Mouse (Mus musculus): ENCODE data around the gene Zkscan8. TPM values are rescaled to one million over a fixed set of nuclear protein-coding genes. Genes with fewer than 3 reads are reported as not detected.
"Not testable (repeated sequence)": the region's sequence is repeated elsewhere in the genome, so short reads cannot be mapped to it uniquely, and the experiment has no call there.

Gene Zkscan8
- 5.6 and 5.8 TPM in 2 replicates for polyA plus RNA-seq (2012; ENCODE audit: insufficient read depth, insufficient read length, missing spikeins)

DNA sequence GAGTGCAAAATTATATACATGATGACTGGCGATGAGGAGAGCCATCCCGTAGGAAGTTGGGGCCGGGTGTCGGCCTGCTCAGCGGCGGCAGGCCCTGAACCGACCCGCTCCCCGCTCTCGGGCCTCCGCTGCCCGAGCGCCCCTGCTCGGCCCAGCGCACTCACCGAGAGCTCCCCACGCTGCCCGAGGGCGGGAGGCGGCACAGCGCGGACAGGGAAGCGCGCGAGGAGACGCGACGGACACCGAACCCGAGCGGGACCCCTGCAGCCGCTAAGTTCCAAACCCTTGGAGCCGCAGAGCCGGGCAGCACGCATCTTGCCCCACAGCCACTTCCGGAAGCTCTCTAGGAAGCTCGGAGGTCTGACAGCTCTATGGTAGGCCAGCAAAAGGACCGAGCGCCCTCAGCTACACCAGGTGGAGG, at the start of gene Zkscan8:
Zkscan8 (minus strand) TSS at position 340 of the 421 bp plus-strand sequence.
- TF ChIP-seq POLR2A (IDR thresholded peaks at IDR 0.05; ENCODE audit: borderline replicate concordance, low read depth, low read length) (no peak), CTCF (IDR thresholded peaks at IDR 0.05; ENCODE audit: low read depth, low read length) (no peak)
- H3K4me1 ChIP-seq (ENCODE audit: control insufficient read depth, insufficient read depth, low read length): peaks cover 2% of the 10 kb centered on the region; the same call in 1 of the 2 replicates
- peak within 1 kb of the TSS; percentile 73 for H3K27ac ChIP-seq (ENCODE audit: insufficient read depth, low read depth, low read length)
- peak within 1 kb of the TSS; percentile 98 for H3K4me3 ChIP-seq (ENCODE audit: insufficient read depth, low read length)

DNA sequence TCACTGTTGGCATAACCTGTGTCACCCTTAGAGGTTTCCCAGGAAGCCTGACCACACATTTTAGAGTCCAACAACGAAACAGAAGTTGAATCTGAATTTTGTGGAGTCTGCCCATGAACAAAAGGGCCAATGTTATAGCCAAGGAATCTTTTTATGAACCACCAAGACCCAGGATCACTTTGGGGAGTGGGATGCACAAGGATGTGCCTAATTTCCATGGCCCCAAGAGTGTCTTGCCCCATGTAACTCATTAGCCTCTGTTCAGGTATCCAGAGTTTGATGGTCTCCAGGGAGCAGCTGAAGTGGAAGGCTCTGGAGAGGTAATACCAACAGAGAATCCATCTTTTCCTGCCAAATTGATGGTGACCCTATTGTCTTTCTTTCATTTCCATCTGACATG, 28.9 kb upstream of the Zkscan8 start, which contains the start of gene Olfr1535:
Olfr1535 (minus strand) TSS at position 101 of the 400 bp plus-strand sequence.
- no peak within 1 kb of the TSS for H3K27ac ChIP-seq (ENCODE audit: insufficient read depth, low read depth, low read length)
- H3K4me3 ChIP-seq (ENCODE audit: insufficient read depth, low read length): no peak within 1 kb of the TSS
- TF ChIP-seq CTCF (IDR thresholded peaks at IDR 0.05; ENCODE audit: low read depth, low read length) (no peak), POLR2A (IDR thresholded peaks at IDR 0.05; ENCODE audit: borderline replicate concordance, low read depth, low read length) (no peak)
- no peaks in the 10 kb centered on the region for H3K4me1 ChIP-seq (ENCODE audit: control insufficient read depth, insufficient read depth, low read length)

DNA sequence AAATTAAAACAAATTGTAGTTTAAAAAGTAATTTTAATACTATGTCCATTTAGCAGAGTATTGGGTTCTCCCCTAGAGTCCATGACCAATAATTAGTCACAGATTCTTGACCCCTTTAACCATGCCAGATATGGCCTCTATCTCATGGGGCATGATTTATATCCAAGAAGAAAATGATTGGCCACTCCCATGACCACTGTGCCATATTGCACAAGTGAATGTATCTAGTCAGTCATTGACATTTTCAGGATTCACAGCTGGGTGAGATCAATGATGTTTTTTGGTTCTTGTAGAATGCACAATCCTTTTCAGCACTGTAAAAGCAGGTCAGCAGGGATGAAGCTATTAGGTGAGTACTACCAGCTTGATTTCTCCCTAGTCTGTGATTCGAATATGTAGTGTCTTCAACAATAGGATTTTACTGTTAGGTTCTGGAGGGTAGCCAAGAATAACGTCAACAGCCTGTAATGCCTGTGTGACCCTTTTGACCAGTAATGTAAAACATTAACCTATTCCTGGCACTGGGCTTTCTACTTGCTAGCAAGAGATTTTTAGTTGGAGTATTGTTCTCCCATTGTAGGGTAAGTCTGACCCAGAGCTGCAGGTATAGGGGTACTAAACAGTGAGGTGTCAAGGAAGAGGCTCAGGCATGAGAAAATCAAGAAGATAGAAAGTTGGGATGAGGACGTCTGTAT, 19.6 kb upstream of the Zkscan8 start:
- Histone ChIP-seq H3K27ac (ENCODE audit: insufficient read depth, low read depth, low read length) (no peak overlapping the region), H3K4me1 (ENCODE audit: control insufficient read depth, insufficient read depth, low read length) (no peaks in the 10 kb centered on the region), H3K4me3 (ENCODE audit: insufficient read depth, low read length) (no peak overlapping the region)
- TF ChIP-seq POLR2A (IDR thresholded peaks at IDR 0.05; ENCODE audit: borderline replicate concordance, low read depth, low read length): no peak
- TF ChIP-seq CTCF (IDR thresholded peaks at IDR 0.05; ENCODE audit: low read depth, low read length): no peak

DNA sequence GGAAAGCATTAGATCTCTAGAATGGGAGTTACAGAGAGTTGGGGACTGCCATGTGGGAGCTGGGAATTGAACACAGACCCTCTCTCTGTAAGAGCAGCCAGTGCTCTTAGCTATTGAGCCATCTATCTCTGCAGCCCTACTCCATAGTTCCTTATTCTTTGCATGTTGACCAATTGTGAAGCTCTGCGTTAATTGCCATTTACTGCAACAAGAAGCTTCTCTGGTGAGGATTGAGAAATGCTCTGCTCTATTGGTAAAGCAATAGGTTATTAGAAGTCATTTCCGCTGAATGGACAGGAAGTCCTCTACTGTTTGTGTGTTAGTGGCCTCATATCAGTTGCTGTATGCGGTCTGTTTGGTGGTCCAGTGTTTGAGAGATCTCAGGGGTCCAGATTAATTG, 18.6 kb upstream of the Zkscan8 start:
- no peak overlapping the region for H3K4me3 ChIP-seq (ENCODE audit: insufficient read depth, low read length)
- no peak for TF ChIP-seq CTCF (IDR thresholded peaks at IDR 0.05; ENCODE audit: low read depth, low read length)
- TF ChIP-seq POLR2A (IDR thresholded peaks at IDR 0.05; ENCODE audit: borderline replicate concordance, low read depth, low read length): no peak
- no peak overlapping the region for H3K27ac ChIP-seq (ENCODE audit: insufficient read depth, low read depth, low read length)
- H3K4me1 ChIP-seq (ENCODE audit: control insufficient read depth, insufficient read depth, low read length): no peaks in the 10 kb centered on the region

DNA sequence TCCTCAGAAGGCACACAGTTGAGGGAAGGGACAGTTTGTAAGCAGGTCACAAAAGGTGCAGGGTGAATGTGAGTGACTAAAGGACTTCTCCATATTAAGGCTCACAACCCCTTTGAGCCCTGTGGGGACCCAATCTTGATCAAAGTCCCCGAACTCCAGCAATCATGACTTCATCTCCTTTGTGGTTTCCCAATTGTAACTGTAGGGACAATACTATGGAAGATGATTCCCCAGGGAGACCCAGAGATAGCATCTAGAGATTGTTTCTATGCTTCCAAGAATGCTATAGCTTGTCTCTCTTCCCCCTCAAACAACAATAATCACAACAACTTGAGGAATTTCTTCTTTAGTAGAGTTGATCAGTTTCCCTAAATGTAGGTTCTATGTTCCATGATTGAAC, 11.8 kb upstream of the Zkscan8 start, which contains the start of gene Olfr1366:
Olfr1366 (minus strand) TSS at position 101 of the 400 bp plus-strand sequence.
- Histone ChIP-seq H3K4me1 (ENCODE audit: control insufficient read depth, insufficient read depth, low read length) (no peaks in the 10 kb centered on the region), H3K27ac (ENCODE audit: insufficient read depth, low read depth, low read length) (no peak within 1 kb of the TSS)
- no peak for TF ChIP-seq CTCF (IDR thresholded peaks at IDR 0.05; ENCODE audit: low read depth, low read length)
- TF ChIP-seq POLR2A (IDR thresholded peaks at IDR 0.05; ENCODE audit: borderline replicate concordance, low read depth, low read length): no peak

DNA sequence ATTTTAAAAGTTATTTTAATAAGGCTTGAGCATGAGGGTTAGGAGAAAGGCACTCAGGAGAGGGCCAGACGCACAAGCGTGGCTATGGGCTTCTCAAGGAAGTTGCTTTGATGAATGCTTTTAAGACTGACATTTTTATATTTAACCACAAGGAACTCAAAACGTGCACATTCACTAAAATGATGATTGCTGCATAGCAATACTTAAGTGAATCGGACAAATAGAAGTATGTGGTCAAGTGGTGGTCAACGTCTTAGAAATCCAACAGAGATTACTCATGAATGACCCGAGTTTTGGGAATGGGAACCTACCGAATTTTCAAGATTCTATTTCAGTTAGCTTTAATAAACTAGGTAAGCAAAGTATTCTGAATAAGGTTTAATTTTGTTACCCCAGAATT, 784 bp downstream of the Zkscan8 start:
- TF ChIP-seq CTCF (IDR thresholded peaks at IDR 0.05; ENCODE audit: low read depth, low read length) (no peak), POLR2A (IDR thresholded peaks at IDR 0.05; ENCODE audit: borderline replicate concordance, low read depth, low read length) (no peak)
- Histone ChIP-seq H3K27ac (ENCODE audit: insufficient read depth, low read depth, low read length) (no peak overlapping the region), H3K4me1 (ENCODE audit: control insufficient read depth, insufficient read depth, low read length) (peaks cover 2% of the 10 kb centered on the region; the same call in 1 of the 2 replicates), H3K4me3 (ENCODE audit: insufficient read depth, low read length) (peak overlapping the region; percentile 23; the same call in 1 of the 2 replicates)

More for the DNA sequence above, 11.8 kb upstream of the Zkscan8 start, which contains the start of gene Olfr1366:
- no peak within 1 kb of the TSS for H3K4me3 ChIP-seq (ENCODE audit: insufficient read depth, low read length)

DNA sequence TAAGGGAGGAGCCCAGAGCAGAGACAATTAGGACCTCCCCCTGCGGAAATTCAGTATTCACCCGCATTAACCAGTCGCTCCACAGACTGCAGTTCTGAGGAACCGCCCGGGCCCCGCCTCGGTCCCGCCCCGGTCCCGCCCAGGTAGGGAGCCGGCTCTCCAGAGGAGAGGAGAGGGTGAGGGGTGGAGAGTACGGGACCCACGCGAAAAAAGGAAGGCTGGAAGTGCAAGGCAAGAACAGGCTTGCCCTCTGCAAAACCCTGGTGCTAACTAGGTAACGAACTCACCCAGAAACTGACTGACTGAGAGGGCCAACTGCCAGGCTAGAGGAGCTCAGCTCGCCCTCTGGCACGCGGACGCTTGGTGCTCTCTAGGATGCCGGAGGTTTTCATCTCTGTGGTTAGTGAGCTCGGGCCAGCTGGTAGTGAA, 24.7 kb downstream of the Zkscan8 start:
- TF ChIP-seq POLR2A (IDR thresholded peaks at IDR 0.05; ENCODE audit: borderline replicate concordance, low read depth, low read length) (no peak), CTCF (IDR thresholded peaks at IDR 0.05; ENCODE audit: low read depth, low read length) (no peak)

DNA sequence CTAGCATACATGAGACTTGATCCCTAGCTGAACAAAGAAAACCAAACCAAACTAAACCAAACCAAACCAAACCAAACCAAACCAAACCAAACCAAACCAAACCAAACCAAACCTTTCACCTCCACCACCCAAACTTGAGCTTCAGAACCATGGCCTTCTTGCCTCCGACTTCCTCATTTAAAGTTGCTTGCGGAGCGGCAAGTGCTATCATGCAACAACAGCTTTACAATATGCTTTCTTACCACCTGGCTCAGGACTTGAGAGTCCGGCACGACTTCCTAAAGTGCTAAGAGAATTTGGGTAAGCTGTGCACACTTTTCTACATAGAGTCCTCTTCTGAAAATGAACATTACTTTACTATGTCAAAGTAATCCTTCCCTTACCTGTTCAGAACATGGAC, 28.6 kb downstream of the Zkscan8 start:
- H3K4me1 ChIP-seq (ENCODE audit: control insufficient read depth, insufficient read depth, low read length): peaks cover 3% of the 10 kb centered on the region; the same call in 1 of the 2 replicates
- no peak overlapping the region for H3K4me3 ChIP-seq (ENCODE audit: insufficient read depth, low read length)
- no peak overlapping the region for H3K27ac ChIP-seq (ENCODE audit: insufficient read depth, low read depth, low read length)
- TF ChIP-seq CTCF (IDR thresholded peaks at IDR 0.05; ENCODE audit: low read depth, low read length) (no peak), POLR2A (IDR thresholded peaks at IDR 0.05; ENCODE audit: borderline replicate concordance, low read depth, low read length) (no peak)

More for the DNA sequence above, 24.7 kb downstream of the Zkscan8 start:
- H3K4me3 ChIP-seq (ENCODE audit: insufficient read depth, low read length): peak overlapping the region; percentile 99
- H3K27ac ChIP-seq (ENCODE audit: insufficient read depth, low read depth, low read length): peak overlapping the region; percentile 78
- peaks cover 3% of the 10 kb centered on the region; the same call in 1 of the 2 replicates for H3K4me1 ChIP-seq (ENCODE audit: control insufficient read depth, insufficient read depth, low read length)

DNA sequence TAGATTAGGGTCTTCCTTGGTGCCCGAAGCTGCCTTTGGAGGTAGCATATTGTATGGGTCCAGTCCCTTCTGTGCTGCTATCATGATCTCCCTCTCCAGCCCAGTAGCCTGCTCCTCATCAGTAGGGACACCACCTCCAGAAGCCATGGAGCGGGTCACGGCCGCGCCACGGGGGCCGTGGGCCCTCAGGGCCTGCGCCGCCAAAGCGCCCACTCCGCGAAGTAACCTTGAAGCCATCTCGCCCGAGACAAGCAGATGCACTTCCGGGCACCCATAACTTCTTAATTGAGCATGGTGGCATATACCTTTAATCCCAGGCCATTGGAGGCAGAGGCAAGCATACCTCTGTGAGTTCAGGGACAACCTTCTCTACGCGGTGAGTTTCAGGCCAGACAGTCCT, 29.7 kb downstream of the Zkscan8 start, which contains the start of gene Gm11273:
Gm11273 (minus strand) TSS at position 237 of the 400 bp plus-strand sequence.
- not testable (repeated sequence) for H3K4me1 ChIP-seq (ENCODE audit: control insufficient read depth, insufficient read depth, low read length); H3K4me3 ChIP-seq (ENCODE audit: insufficient read depth, low read length); H3K27ac ChIP-seq (ENCODE audit: insufficient read depth, low read depth, low read length)

DNA sequence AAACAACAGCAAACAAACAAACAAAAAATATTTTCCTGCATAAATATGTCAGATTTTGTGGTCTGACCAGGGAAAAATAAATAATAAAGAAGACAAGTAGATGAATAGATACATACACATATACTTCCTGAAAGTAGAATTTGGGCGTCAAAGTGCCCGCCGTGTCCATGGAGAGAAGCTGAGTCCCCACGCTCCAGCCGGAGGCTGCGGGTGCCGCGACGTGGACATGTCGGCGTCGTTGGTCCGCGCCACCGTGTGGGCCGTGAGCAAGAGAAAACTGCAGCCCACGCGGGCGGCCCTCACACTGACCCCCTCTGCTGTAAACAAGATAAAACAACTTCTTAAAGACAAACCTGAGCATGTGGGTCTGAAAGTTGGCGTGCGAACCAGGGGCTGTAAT, 35.8 kb downstream of the Zkscan8 start, which contains the start of gene AK157302:
AK157302 (plus strand) TSS at position 144 of the 400 bp plus-strand sequence.
- H3K4me1 ChIP-seq (ENCODE audit: control insufficient read depth, insufficient read depth, low read length): peaks cover 8% of the 10 kb centered on the region
- H3K27ac ChIP-seq (ENCODE audit: insufficient read depth, low read depth, low read length): no peak within 1 kb of the TSS
- no peak within 1 kb of the TSS for H3K4me3 ChIP-seq (ENCODE audit: insufficient read depth, low read length)
- TF ChIP-seq POLR2A (IDR thresholded peaks at IDR 0.05; ENCODE audit: borderline replicate concordance, low read depth, low read length) (no peak), CTCF (IDR thresholded peaks at IDR 0.05; ENCODE audit: low read depth, low read length) (no peak)
